Mouse (Mus musculus) right cerebral cortex, postnatal 14 days (tissue): ENCODE measurements around the gene Lgmn.
A peak's percentile ranks its signal among the peaks of the same experiment; 100 is the strongest.

Experiments
- DNase-seq: peaks from one replicate; pipeline ENCODE4 v3.0.0; 2022

Gene Lgmn

GRCm38 (mm10) chr12:102387219-102387917 is 52.2 kb downstream of the Lgmn start:
- peak; percentile 90 for DNase-seq

GRCm38 (mm10) chr12:102384819-102385218 is 54.8 kb downstream of the Lgmn start:
- peak; percentile 50 for DNase-seq

- no peak for DNase-seq
Observed at GRCm38 (mm10) chr12:102383288-102383687, 56.3 kb downstream of the Lgmn start.

GRCm38 (mm10) chr12:102382180-102382579 is 57.4 kb downstream of the Lgmn start:
- no peak for DNase-seq

- DNase-seq, result no peak
Observed at GRCm38 (mm10) chr12:102372322-102372721, 67.3 kb downstream of the Lgmn start.

- DNase-seq, result no peak
Observed at GRCm38 (mm10) chr12:102370931-102371500, 68.6 kb downstream of the Lgmn start.

GRCm38 (mm10) chr12:102369488-102370235 is 70.0 kb downstream of the Lgmn start:
- DNase-seq, result no peak

- no peak for DNase-seq
Observed at GRCm38 (mm10) chr12:102368556-102368955, 71.1 kb downstream of the Lgmn start.

GRCm38 (mm10) chr12:102368066-102368465 is 71.5 kb downstream of the Lgmn start:
- no peak for DNase-seq

GRCm38 (mm10) chr12:102367075-102367474 is 72.5 kb downstream of the Lgmn start:
- no peak for DNase-seq

GRCm38 (mm10) chr12:102366126-102366816 is 73.3 kb downstream of the Lgmn start:
- DNase-seq, result no peak

- DNase-seq, result no peak
Observed at GRCm38 (mm10) chr12:102365016-102365415, 74.6 kb downstream of the Lgmn start.

GRCm38 (mm10) chr12:102361189-102362161 is 78.1 kb downstream of the Lgmn start:
- DNase-seq, result no peak

- DNase-seq, result no peak
Observed at GRCm38 (mm10) chr12:102359390-102359789, 80.2 kb downstream of the Lgmn start.

GRCm38 (mm10) chr12:102356781-102357180 is 82.8 kb downstream of the Lgmn start:
- no peak for DNase-seq

GRCm38 (mm10) chr12:102355784-102356183 is 83.8 kb downstream of the Lgmn start:
- DNase-seq, result no peak

- no peak for DNase-seq
Observed at GRCm38 (mm10) chr12:102354126-102354984, 85.3 kb downstream of the Lgmn start.

- DNase-seq, result no peak
Observed at GRCm38 (mm10) chr12:102350997-102351396, 88.6 kb downstream of the Lgmn start.

- no peak for DNase-seq
Observed at GRCm38 (mm10) chr12:102348447-102348846, 91.2 kb downstream of the Lgmn start.

- DNase-seq, result peak; percentile 64
Observed at GRCm38 (mm10) chr12:102346507-102346906, 93.1 kb downstream of the Lgmn start.
